Comparison of ENCODE assay signal across 9 mouse cellular contexts in the genomic region with DNA sequence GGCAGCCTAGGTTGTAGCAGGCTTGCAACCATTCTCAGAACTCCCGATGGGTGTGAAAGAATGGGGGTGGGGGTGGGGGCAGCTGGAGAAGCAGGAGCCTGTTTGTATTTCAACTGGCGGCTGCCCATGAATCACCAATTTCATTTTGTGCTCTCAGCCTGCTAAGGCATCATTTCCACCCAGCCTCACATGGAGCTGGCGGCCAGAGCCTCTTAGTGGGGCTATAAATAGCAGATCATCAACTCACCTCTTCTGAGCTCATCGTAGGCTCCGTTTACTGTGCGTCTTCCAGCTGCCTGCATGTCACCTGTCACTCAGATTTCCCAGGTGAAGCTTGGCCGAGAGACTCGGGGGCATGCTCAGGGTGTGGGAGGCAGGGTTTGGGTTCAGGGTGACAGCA. TPM values are rescaled to one million over a fixed set of nuclear protein-coding genes. Genes with fewer than 3 reads are reported as not detected.
DNase-seq lines count a peak whose midpoint lies in the region; ATAC-seq and TF ChIP-seq lines count a peak whose summit lies in the region.
"Had no signal": no experiment of that assay in that cellular context is flagged by ENCODE, and none has a peak within 500 bp of the region (broad histone marks: within the 10 kb centered on the region; RNA-seq: fewer than 3 reads in every experiment).

No protein-coding gene starts in this region.

- H3K4me1 ChIP-seq in midbrain, postnatal 0 days (ENCODE audit: insufficient read depth, low read length) = peaks cover 11% of the 10 kb centered on the region; the same call in 1 of the 2 replicates
- H3K4me1 ChIP-seq in midbrain, embryonic 11.5 days (ENCODE audit: control insufficient read depth, insufficient read depth, low read length) = no peaks in the 10 kb centered on the region
- H3K4me1 ChIP-seq in liver, embryonic 11.5 days (replicated peaks; ENCODE audit: control insufficient read depth, insufficient read depth, low read length) = 0 out of 2 replicates have a peak, but pooled peaks cover 2% of the 10 kb centered on the region

- intact Hi-C loops in heart, postnatal 10 days (cut with DNase I) = no loop called here

- H3K9ac ChIP-seq in midbrain, postnatal 0 days (replicated peaks; ENCODE audit: low read length, poor library complexity, severe bottlenecking) = no peak overlapping the region
- H3K9ac ChIP-seq in midbrain, embryonic 11.5 days (ENCODE audit: low read length) = no peak overlapping the region
- H3K9ac ChIP-seq in liver, embryonic 11.5 days (ENCODE audit: low read depth, low read length) = no peak overlapping the region

- peak overlapping the region; percentile 55 for H3K27ac ChIP-seq in midbrain, postnatal 0 days (ENCODE audit: low read depth, low read length)
- no peak overlapping the region for H3K27ac ChIP-seq in midbrain, embryonic 11.5 days (ENCODE audit: low read depth, low read length)
- H3K27ac ChIP-seq in liver, embryonic 11.5 days (ENCODE audit: low read depth, low read length) = no peak overlapping the region
- H3K27ac ChIP-seq: kidney, postnatal 0 days had no signal

- peak; percentile 19 for DNase-seq in cerebellum, adult 11-12 months
- no peak for DNase-seq in cerebellum, adult 11 months
- DNase-seq in midbrain, postnatal 0 days (ENCODE audit: low spot score) = peak; percentile 47
- no peak for DNase-seq in midbrain, embryonic 11.5 days (ENCODE audit: low spot score, missing footprints)
- peak; percentile 36 to 55 for DNase-seq in heart, postnatal 10 days
- peak; percentile 64 for DNase-seq in right cerebral cortex, postnatal 25 days
- DNase-seq in liver, embryonic 11.5 days (ENCODE audit: low spot score) = no peak

- no peak overlapping the region for H3K4me3 ChIP-seq in midbrain, postnatal 0 days (ENCODE audit: low read depth, low read length)
- H3K4me3 ChIP-seq in midbrain, embryonic 11.5 days (ENCODE audit: low read depth, low read length) = no peak overlapping the region
- no peak overlapping the region for H3K4me3 ChIP-seq in liver, embryonic 11.5 days (ENCODE audit: low read depth, low read length)

- H3K27me3 ChIP-seq in midbrain, postnatal 0 days (ENCODE audit: insufficient read depth, low read length) = no peaks in the 10 kb centered on the region
- H3K27me3 ChIP-seq in midbrain, embryonic 11.5 days (ENCODE audit: control insufficient read depth, insufficient read depth, low read length) = no peaks in the 10 kb centered on the region
- no peaks in the 10 kb centered on the region; the same call in 1 of the 2 replicates for H3K27me3 ChIP-seq in liver, embryonic 11.5 days (replicated peaks; ENCODE audit: control insufficient read depth, insufficient read depth, low read length)

- 42% methylated on average over 8 of the region's 8 CpGs for WGBS in midbrain, postnatal 0 days
- 57% methylated on average over 8 of the region's 8 CpGs for WGBS in midbrain, embryonic 11.5 days
- WGBS in liver, embryonic 11.5 days = 26% methylated on average over 8 of the region's 8 CpGs

- H3K9me3 ChIP-seq in midbrain, postnatal 0 days (ENCODE audit: low read length) = no peaks in the 10 kb centered on the region
- H3K9me3 ChIP-seq in midbrain, embryonic 11.5 days (ENCODE audit: control insufficient read depth, low read length) = no peaks in the 10 kb centered on the region
- H3K9me3 ChIP-seq in liver, embryonic 11.5 days (ENCODE audit: control insufficient read depth, low read length) = no peaks in the 10 kb centered on the region

- no peak for ATAC-seq in midbrain, postnatal 0 days (ENCODE audit: low FRiP score)
- no peak for ATAC-seq in midbrain, embryonic 11.5 days (ENCODE audit: low FRiP score)
- ATAC-seq in activated CD4-positive, CD25-positive, alpha-beta regulatory T cell, adult 4 months = no peak
- no peak for ATAC-seq in liver, embryonic 11.5 days (replicated peaks; ENCODE audit: low FRiP score)

- no peak overlapping the region for H3K4me2 ChIP-seq in midbrain, postnatal 0 days (ENCODE audit: low read depth, low read length, poor library complexity, severe bottlenecking)
- no peak overlapping the region for H3K4me2 ChIP-seq in midbrain, embryonic 11.5 days
- H3K4me2 ChIP-seq in liver, embryonic 11.5 days = no peak overlapping the region

- no peaks in the 10 kb centered on the region for H3K36me3 ChIP-seq in midbrain, postnatal 0 days (ENCODE audit: insufficient read depth, low read length)
- no peaks in the 10 kb centered on the region for H3K36me3 ChIP-seq in midbrain, embryonic 11.5 days (ENCODE audit: control insufficient read depth, insufficient read depth, low read length)
- no peaks in the 10 kb centered on the region for H3K36me3 ChIP-seq in liver, embryonic 11.5 days (ENCODE audit: control insufficient read depth, insufficient read depth, low read length)

- TF ChIP-seq CTCF in midbrain, postnatal 0 days (IDR thresholded peaks at IDR 0.05) = no peak

RNA-seq across cellular contexts. Expression of a gene that starts 21.9 kb away (rescaled TPM):
- 97.7 and 99.1 TPM in 2 replicates for total RNA-seq in midbrain, postnatal 0 days (2014; rRNA removed)
- polyA plus RNA-seq in midbrain, postnatal 0 days (2015; fragmentation: Nextera tagmentation; extraction: Ambion mirVana) = 124 and 128 TPM in 2 replicates
- 141 and 142 TPM in 2 replicates for polyA plus RNA-seq in midbrain, embryonic 11.5 days (2014; fragmentation: Nextera tagmentation; extraction: Ambion mirVana)
- total RNA-seq in heart, postnatal 10 days (2021) = 10 to 100 TPM; 20.3 to 21.0 TPM
- 10 to 100 TPM; 80.8 to 84.4 TPM for polyA plus RNA-seq in activated CD4-positive, CD25-positive, alpha-beta regulatory T cell, adult 4 months (2017; shearing (Covaris generic))
- 114 and 125 TPM in 2 replicates for polyA plus RNA-seq in liver, embryonic 11.5 days (2014; fragmentation: Nextera tagmentation; extraction: Ambion mirVana)

RNA-seq across cellular contexts. Expression of a gene that starts 55.0 kb away (rescaled TPM):
- 160 and 177 TPM in 2 replicates for total RNA-seq in midbrain, postnatal 0 days (2014; rRNA removed)
- 229 and 232 TPM in 2 replicates for polyA plus RNA-seq in midbrain, postnatal 0 days (2015; fragmentation: Nextera tagmentation; extraction: Ambion mirVana)
- 192 and 214 TPM in 2 replicates for polyA plus RNA-seq in midbrain, embryonic 11.5 days (2014; fragmentation: Nextera tagmentation; extraction: Ambion mirVana)
- 100 to 1,000 TPM; 188 to 192 TPM for total RNA-seq in heart, postnatal 10 days (2021)
- polyA plus RNA-seq in activated CD4-positive, CD25-positive, alpha-beta regulatory T cell, adult 4 months (2017; shearing (Covaris generic)) = 100 to 1,000 TPM; 141 to 220 TPM
- 84.9 and 88.5 TPM in 2 replicates for polyA plus RNA-seq in liver, embryonic 11.5 days (2014; fragmentation: Nextera tagmentation; extraction: Ambion mirVana)

RNA-seq across cellular contexts. Expression of a gene that starts 58.5 kb away (rescaled TPM):
- total RNA-seq in midbrain, postnatal 0 days (2014; rRNA removed) = 23.8 and 30.1 TPM in 2 replicates
- 41.8 and 53.2 TPM in 2 replicates for polyA plus RNA-seq in midbrain, postnatal 0 days (2015; fragmentation: Nextera tagmentation; extraction: Ambion mirVana)
- polyA plus RNA-seq in midbrain, embryonic 11.5 days (2014; fragmentation: Nextera tagmentation; extraction: Ambion mirVana) = 11.0 and 16.6 TPM in 2 replicates
- total RNA-seq in heart, postnatal 10 days (2021) = 10 to 100 TPM in 1 of 2 experiments, 1 to 10 TPM in 1; 7.9 to 10.2 TPM
- polyA plus RNA-seq in activated CD4-positive, CD25-positive, alpha-beta regulatory T cell, adult 4 months (2017; shearing (Covaris generic)) = 1 to 10 TPM; 3.1 to 4.0 TPM
- 3.4 and 3.8 TPM in 2 replicates for polyA plus RNA-seq in liver, embryonic 11.5 days (2014; fragmentation: Nextera tagmentation; extraction: Ambion mirVana)

Comparison
In these comparisons a context has a peak if more than half of its experiments do, and no peak if none do; other contexts are left out.
1. DNase-seq: peak in cerebellum, adult 11-12 months (single experiment), midbrain, postnatal 0 days (single experiment), heart, postnatal 10 days (2 of 2) and right cerebral cortex, postnatal 25 days (single experiment); none in cerebellum, adult 11 months (single experiment), midbrain, embryonic 11.5 days (single experiment) and liver, embryonic 11.5 days (single experiment).